Mouse (Mus musculus): ENCODE measurements around the gene Muc3. TPM values are rescaled to one million over a fixed set of nuclear protein-coding genes. Genes with fewer than 3 reads are reported as not detected.
A peak's percentile ranks its signal among the peaks of the same experiment; 100 is the strongest.

Gene Muc3
- polyA plus RNA-seq, 1 experiment from 2014 or later: not detected

GRCm38 (mm10) chr5:137161853-137162252 lies 12.7 kb upstream of the Muc3 start:
- H3K4me3 ChIP-seq (replicated peaks): no peak overlapping the region
- WGBS: 69% methylated on average over 4 of the region's 4 CpGs
- no peaks in the 10 kb centered on the region for H3K36me3 ChIP-seq (replicated peaks)
- peaks cover 10% of the 10 kb centered on the region; the same call in 1 of the 2 replicates for H3K9me3 ChIP-seq
- no peaks in the 10 kb centered on the region for H3K4me1 ChIP-seq
- H3K27me3 ChIP-seq: no peaks in the 10 kb centered on the region
- no peak for ATAC-seq (ENCODE audit: low FRiP score)
- H3K4me2 ChIP-seq: no peak overlapping the region
- H3K27ac ChIP-seq: no peak overlapping the region
- H3K9ac ChIP-seq: no peak overlapping the region

GRCm38 (mm10) chr5:137159461-137159860 lies 10.3 kb upstream of the Muc3 start:
- no peak overlapping the region for H3K27ac ChIP-seq
- WGBS: 27% methylated on average over 11 of the region's 11 CpGs
- no peaks in the 10 kb centered on the region for H3K36me3 ChIP-seq (replicated peaks)
- H3K4me3 ChIP-seq (replicated peaks): no peak overlapping the region
- no peaks in the 10 kb centered on the region for H3K27me3 ChIP-seq
- H3K4me1 ChIP-seq: no peaks in the 10 kb centered on the region
- H3K9me3 ChIP-seq: peaks cover 23% of the 10 kb centered on the region; the same call in 1 of the 2 replicates
- H3K9ac ChIP-seq: no peak overlapping the region
- no peak for ATAC-seq (ENCODE audit: low FRiP score)
- H3K4me2 ChIP-seq: no peak overlapping the region

GRCm38 (mm10) chr5:137153289-137153688 lies 4.2 kb upstream of the Muc3 start:
- Histone ChIP-seq H3K4me2 (no peak overlapping the region), H3K27ac (no peak overlapping the region), H3K9me3 (peaks cover 49% of the 10 kb centered on the region), H3K27me3 (no peaks in the 10 kb centered on the region), H3K36me3 (replicated peaks) (no peaks in the 10 kb centered on the region), H3K4me1 (no peaks in the 10 kb centered on the region), H3K4me3 (replicated peaks) (no peak overlapping the region), H3K9ac (no peak overlapping the region)
- ATAC-seq (ENCODE audit: low FRiP score): no peak
- 94% methylated on average over 5 of the region's 5 CpGs for WGBS

- Histone ChIP-seq H3K4me1 (no peaks in the 10 kb centered on the region), H3K4me3 (replicated peaks) (no peak overlapping the region), H3K4me2 (no peak overlapping the region), H3K36me3 (replicated peaks) (no peaks in the 10 kb centered on the region), H3K27me3 (no peaks in the 10 kb centered on the region), H3K9me3 (peaks cover 49% of the 10 kb centered on the region), H3K27ac (no peak overlapping the region), H3K9ac (no peak overlapping the region)
- WGBS: 58% methylated on average over 2 of the region's 2 CpGs
- no peak for ATAC-seq (ENCODE audit: low FRiP score)
These were observed 3.5 kb upstream of the Muc3 start for GRCm38 (mm10) chr5:137152623-137153022.

GRCm38 (mm10) chr5:137140836-137141235 lies 8.3 kb downstream of the Muc3 start:
- H3K9me3 ChIP-seq: no peaks in the 10 kb centered on the region
- no peak overlapping the region for H3K4me2 ChIP-seq
- no peaks in the 10 kb centered on the region for H3K36me3 ChIP-seq (replicated peaks)
- no peak overlapping the region for H3K9ac ChIP-seq
- 36% methylated on average over 3 of the region's 3 CpGs for WGBS
- H3K4me3 ChIP-seq (replicated peaks): no peak overlapping the region
- ATAC-seq (ENCODE audit: low FRiP score): no peak
- H3K27me3 ChIP-seq: no peaks in the 10 kb centered on the region
- H3K27ac ChIP-seq: no peak overlapping the region
- no peaks in the 10 kb centered on the region for H3K4me1 ChIP-seq

GRCm38 (mm10) chr5:137138977-137139376 lies 10.1 kb downstream of the Muc3 start:
- no peaks in the 10 kb centered on the region for H3K27me3 ChIP-seq
- 0 out of 2 replicates have a peak, but pooled peaks cover 4% of the 10 kb centered on the region for H3K9me3 ChIP-seq
- no peak for ATAC-seq (ENCODE audit: low FRiP score)
- no peak overlapping the region for H3K9ac ChIP-seq
- no peak overlapping the region for H3K4me3 ChIP-seq (replicated peaks)
- WGBS: 88% methylated on average over 10 of the region's 10 CpGs
- H3K4me2 ChIP-seq: no peak overlapping the region
- H3K4me1 ChIP-seq: no peaks in the 10 kb centered on the region
- H3K36me3 ChIP-seq (replicated peaks): no peaks in the 10 kb centered on the region
- no peak overlapping the region for H3K27ac ChIP-seq

- Histone ChIP-seq H3K9ac (no peak overlapping the region), H3K4me1 (no peaks in the 10 kb centered on the region), H3K4me2 (no peak overlapping the region), H3K4me3 (replicated peaks) (no peak overlapping the region), H3K27me3 (0 out of 2 replicates have a peak, but pooled peaks cover 3% of the 10 kb centered on the region), H3K27ac (no peak overlapping the region), H3K9me3 (0 out of 2 replicates have a peak, but pooled peaks cover 4% of the 10 kb centered on the region), H3K36me3 (replicated peaks) (no peaks in the 10 kb centered on the region)
- WGBS: 41% methylated on average over 11 of the region's 11 CpGs
- no peak for ATAC-seq (ENCODE audit: low FRiP score)
These were observed 14.2 kb downstream of the Muc3 start for GRCm38 (mm10) chr5:137134959-137135358.

GRCm38 (mm10) chr5:137131490-137131889 lies 17.6 kb downstream of the Muc3 start:
- Histone ChIP-seq H3K4me1 (no peaks in the 10 kb centered on the region), H3K36me3 (replicated peaks) (no peaks in the 10 kb centered on the region), H3K27me3 (0 out of 2 replicates have a peak, but pooled peaks cover 3% of the 10 kb centered on the region), H3K9me3 (0 out of 2 replicates have a peak, but pooled peaks cover 4% of the 10 kb centered on the region), H3K27ac (no peak overlapping the region), H3K9ac (no peak overlapping the region), H3K4me2 (no peak overlapping the region), H3K4me3 (replicated peaks) (no peak overlapping the region)
- under 1% methylated on average over 3 of the region's 3 CpGs for WGBS
- 0 out of 2 replicates have a peak, but pooled peaks have one; percentile 6 for ATAC-seq (ENCODE audit: low FRiP score)

- H3K4me3 ChIP-seq (replicated peaks): no peak overlapping the region
- H3K4me2 ChIP-seq: no peak overlapping the region
- 0 out of 2 replicates have a peak overlapping the region, but pooled peaks have one; percentile 19 for H3K27ac ChIP-seq
- no peak overlapping the region for H3K9ac ChIP-seq
- no peaks in the 10 kb centered on the region for H3K36me3 ChIP-seq (replicated peaks)
- WGBS: 28% methylated on average over 5 of the region's 5 CpGs
- no peaks in the 10 kb centered on the region for H3K9me3 ChIP-seq
- ATAC-seq (ENCODE audit: low FRiP score): no peak
- 0 out of 2 replicates have a peak, but pooled peaks cover 3% of the 10 kb centered on the region for H3K27me3 ChIP-seq
- no peaks in the 10 kb centered on the region for H3K4me1 ChIP-seq
These were observed 19.8 kb downstream of the Muc3 start for GRCm38 (mm10) chr5:137129281-137129680.

- Histone ChIP-seq H3K9ac (no peak overlapping the region), H3K9me3 (no peaks in the 10 kb centered on the region), H3K36me3 (replicated peaks) (no peaks in the 10 kb centered on the region), H3K27ac (peak overlapping the region; percentile 70), H3K4me3 (replicated peaks) (no peak overlapping the region), H3K27me3 (no peaks in the 10 kb centered on the region), H3K4me1 (peaks cover 14% of the 10 kb centered on the region), H3K4me2 (no peak overlapping the region)
- 88% methylated on average over 4 of the region's 4 CpGs for WGBS
- no peak for ATAC-seq (ENCODE audit: low FRiP score)
These were observed 25.6 kb downstream of the Muc3 start for GRCm38 (mm10) chr5:137123516-137123915.

GRCm38 (mm10) chr5:137122686-137123193 lies 26.4 kb downstream of the Muc3 start:
- no peak overlapping the region for H3K4me3 ChIP-seq (replicated peaks)
- H3K9ac ChIP-seq: no peak overlapping the region
- H3K36me3 ChIP-seq (replicated peaks): no peaks in the 10 kb centered on the region
- 7% methylated on average over 14 of the region's 14 CpGs for WGBS
- peaks cover 14% of the 10 kb centered on the region for H3K4me1 ChIP-seq
- peak overlapping the region; percentile 70 for H3K27ac ChIP-seq
- ATAC-seq (ENCODE audit: low FRiP score): peak; percentile 86
- H3K27me3 ChIP-seq: no peaks in the 10 kb centered on the region
- 0 out of 2 replicates have a peak overlapping the region, but pooled peaks have one; percentile 11 for H3K4me2 ChIP-seq
- no peaks in the 10 kb centered on the region for H3K9me3 ChIP-seq

GRCm38 (mm10) chr5:137121280-137121679 lies 27.8 kb downstream of the Muc3 start:
- Histone ChIP-seq H3K27me3 (no peaks in the 10 kb centered on the region), H3K9me3 (no peaks in the 10 kb centered on the region), H3K36me3 (replicated peaks) (no peaks in the 10 kb centered on the region), H3K4me3 (replicated peaks) (no peak overlapping the region), H3K4me1 (peaks cover 17% of the 10 kb centered on the region), H3K27ac (no peak overlapping the region), H3K4me2 (no peak overlapping the region), H3K9ac (no peak overlapping the region)
- ATAC-seq (ENCODE audit: low FRiP score): no peak
- 89% methylated on average over 4 of the region's 4 CpGs for WGBS

- Histone ChIP-seq H3K36me3 (replicated peaks) (peaks cover 6% of the 10 kb centered on the region), H3K4me1 (peaks cover 32% of the 10 kb centered on the region), H3K9me3 (no peaks in the 10 kb centered on the region), H3K27ac (no peak overlapping the region), H3K9ac (no peak overlapping the region), H3K4me2 (no peak overlapping the region), H3K27me3 (no peaks in the 10 kb centered on the region), H3K4me3 (replicated peaks) (no peak overlapping the region)
- no peak for ATAC-seq (ENCODE audit: low FRiP score)
- WGBS: 61% methylated on average over 4 of the region's 4 CpGs
These were observed 30.2 kb downstream of the Muc3 start for GRCm38 (mm10) chr5:137118878-137119277.

All from forebrain, embryonic 12.5 days (tissue).